Mouse (Mus musculus): ENCODE measurements around the gene Cd209a. TPM values are rescaled to one million over a fixed set of nuclear protein-coding genes. Genes with fewer than 3 reads are reported as not detected.

Cd209a gene
- total and polyA plus RNA-seq, 3 experiments: not detected

- H3K4me1 ChIP-seq (ENCODE audit: insufficient read depth, low read depth, low read length): no peaks in the 10 kb centered on the region
- no peaks in the 10 kb centered on the region for H3K36me3 ChIP-seq (replicated peaks)
- no peak overlapping the region for H3K4me3 ChIP-seq (ENCODE audit: low read depth, low read length)
- ATAC-seq (ENCODE audit: extremely low read depth, insufficient number of reproducible peaks, low FRiP score, poor library complexity, severe bottlenecking) (no peak), DNase-seq (ENCODE audit: low spot score) (no peak)
- H3K27me3 ChIP-seq (ENCODE audit: insufficient read depth, low read length): no peaks in the 10 kb centered on the region
- TF ChIP-seq TAL1 (conservative IDR thresholded peaks at IDR 0.05; ENCODE audit: low read depth, low read length): no peak
- H3K9me3 ChIP-seq (replicated peaks): peaks cover 9% of the 10 kb centered on the region
Observed at GRCm38 (mm10) chr8:3701491-3701890, 47.3 kb downstream of the Cd209a start.

- TF ChIP-seq POLR2AphosphoS5 (IDR thresholded peaks at IDR 0.05; ENCODE audit: insufficient replicate concordance, low read depth, low read length) (no peak), GATA2 (IDR thresholded peaks at IDR 0.05; ENCODE audit: borderline replicate concordance, low read depth, low read length) (no peak), CTCF (IDR thresholded peaks at IDR 0.05; ENCODE audit: low read depth, low read length) (no peak), GATA1 (IDR thresholded peaks at IDR 0.05; ENCODE audit: borderline replicate concordance, low read length) (no peak), TAL1 (conservative IDR thresholded peaks at IDR 0.05; ENCODE audit: low read depth, low read length) (no peak)
- ATAC-seq (ENCODE audit: extremely low read depth, insufficient number of reproducible peaks, low FRiP score, poor library complexity, severe bottlenecking) (no peak), DNase-seq (ENCODE audit: low spot score) (no peak)
- H3K4me1 ChIP-seq (ENCODE audit: insufficient read depth, low read depth, low read length): no peaks in the 10 kb centered on the region
- H3K27me3 ChIP-seq (ENCODE audit: insufficient read depth, low read length): peaks cover 4% of the 10 kb centered on the region; the same call in 1 of the 2 replicates
- no peak within 1 kb of the TSS for H3K4me3 ChIP-seq (ENCODE audit: low read depth, low read length)
- H3K9me3 ChIP-seq (replicated peaks): peaks cover 4% of the 10 kb centered on the region
- H3K36me3 ChIP-seq (replicated peaks): no peaks in the 10 kb centered on the region
Observed at GRCm38 (mm10) chr8:3694121-3694520, 54.7 kb downstream of the Cd209a start, which contains the start of gene Fcer2a. Fcer2a (minus strand) TSS chr8:3694175.

Other genes with a start within 250 kb of the Cd209a start
- 42.4 and 43.6 TPM in 2 replicates for gene Mcoln1, start 248.5 kb downstream of the Cd209a start, total RNA-seq (2014; fragmentation: Nextera tagmentation)
- gene Mcoln1, start 248.5 kb downstream of the Cd209a start, total RNA-seq (2017): 41.5 and 46.9 TPM in 2 replicates
- gene Mcoln1, start 248.5 kb downstream of the Cd209a start, polyA plus RNA-seq (2012): 144 and 171 TPM in 2 replicates
- 39.8 and 61.5 TPM in 2 replicates for gene Pnpla6, start 233.6 kb downstream of the Cd209a start, total RNA-seq (2014; fragmentation: Nextera tagmentation)
- 33.9 and 34.3 TPM in 2 replicates for gene Pnpla6, start 233.6 kb downstream of the Cd209a start, total RNA-seq (2017)
- 21.4 and 25.1 TPM in 2 replicates for gene Pnpla6, start 233.6 kb downstream of the Cd209a start, polyA plus RNA-seq (2012)
- gene C330021F23Rik, start 181.0 kb downstream of the Cd209a start, total RNA-seq (2014; fragmentation: Nextera tagmentation): not detected in 2 replicates
- 0.49 and 1.2 TPM in 2 replicates for gene C330021F23Rik, start 181.0 kb downstream of the Cd209a start, total RNA-seq (2017)
- gene C330021F23Rik, start 181.0 kb downstream of the Cd209a start, polyA plus RNA-seq (2012): not detected in 2 replicates
- not detected in 2 replicates for gene Camsap3, start 161.7 kb downstream of the Cd209a start, total RNA-seq (2014; fragmentation: Nextera tagmentation)
- not detected in 2 replicates for gene Camsap3, start 161.7 kb downstream of the Cd209a start, total RNA-seq (2017)
- gene Camsap3, start 161.7 kb downstream of the Cd209a start, polyA plus RNA-seq (2012): not detected in 2 replicates
- gene Xab2, start 127.7 kb downstream of the Cd209a start, total RNA-seq (2014; fragmentation: Nextera tagmentation): 35.4 and 38.8 TPM in 2 replicates
- gene Xab2, start 127.7 kb downstream of the Cd209a start, total RNA-seq (2017): 47.1 and 48.4 TPM in 2 replicates
- 47.9 and 48.9 TPM in 2 replicates for gene Xab2, start 127.7 kb downstream of the Cd209a start, polyA plus RNA-seq (2012)
- 25.8 and 52.9 TPM in 2 replicates for gene Pet100, start 127.4 kb downstream of the Cd209a start, total RNA-seq (2014; fragmentation: Nextera tagmentation)
- 116 and 136 TPM in 2 replicates for gene Pet100, start 127.4 kb downstream of the Cd209a start, total RNA-seq (2017)
- gene Pet100, start 127.4 kb downstream of the Cd209a start, polyA plus RNA-seq (2012): 17.7 and 22.2 TPM in 2 replicates
- gene Pcp2, start 123.4 kb downstream of the Cd209a start, total RNA-seq (2014; fragmentation: Nextera tagmentation): not detected in 2 replicates
- gene Pcp2, start 123.4 kb downstream of the Cd209a start, total RNA-seq (2017): 0.38 TPM in 1 of 2 replicates, not detected in the other
- not detected in 2 replicates for gene Pcp2, start 123.4 kb downstream of the Cd209a start, polyA plus RNA-seq (2012)
- 224 and 287 TPM in 2 replicates for gene Stxbp2, start 118.0 kb downstream of the Cd209a start, total RNA-seq (2014; fragmentation: Nextera tagmentation)
- gene Stxbp2, start 118.0 kb downstream of the Cd209a start, total RNA-seq (2017): 181 and 203 TPM in 2 replicates
- 399 and 514 TPM in 2 replicates for gene Stxbp2, start 118.0 kb downstream of the Cd209a start, polyA plus RNA-seq (2012)
- not detected in 2 replicates for gene Retn, start 93.2 kb downstream of the Cd209a start, total RNA-seq (2014; fragmentation: Nextera tagmentation)
- gene Retn, start 93.2 kb downstream of the Cd209a start, total RNA-seq (2017): not detected in 2 replicates
- gene Retn, start 93.2 kb downstream of the Cd209a start, polyA plus RNA-seq (2012): not detected in 2 replicates
- gene Mcemp1, start 83.2 kb downstream of the Cd209a start, total RNA-seq (2014; fragmentation: Nextera tagmentation): not detected in 2 replicates
- 0.11 TPM in 1 of 2 replicates, not detected in the other for gene Mcemp1, start 83.2 kb downstream of the Cd209a start, total RNA-seq (2017)
- gene Mcemp1, start 83.2 kb downstream of the Cd209a start, polyA plus RNA-seq (2012): not detected in 2 replicates
- gene Fcor, start 76.6 kb downstream of the Cd209a start, total RNA-seq (2014; fragmentation: Nextera tagmentation): not detected in 2 replicates
- not detected in 2 replicates for gene Fcor, start 76.6 kb downstream of the Cd209a start, total RNA-seq (2017)
- not detected in 2 replicates for gene Fcor, start 76.6 kb downstream of the Cd209a start, polyA plus RNA-seq (2012)
- 12.9 and 15.5 TPM in 2 replicates for gene Trappc5, start 72.7 kb downstream of the Cd209a start, total RNA-seq (2014; fragmentation: Nextera tagmentation)
- gene Trappc5, start 72.7 kb downstream of the Cd209a start, total RNA-seq (2017): 22.3 and 24.4 TPM in 2 replicates
- gene Trappc5, start 72.7 kb downstream of the Cd209a start, polyA plus RNA-seq (2012): 16.5 and 20.2 TPM in 2 replicates
- gene Fcer2a, start 54.8 kb downstream of the Cd209a start, total RNA-seq (2014; fragmentation: Nextera tagmentation): not detected in 2 replicates
- 0.06 TPM in 1 of 2 replicates, not detected in the other for gene Fcer2a, start 54.8 kb downstream of the Cd209a start, total RNA-seq (2017)
- gene Fcer2a, start 54.8 kb downstream of the Cd209a start, polyA plus RNA-seq (2012): not detected in 2 replicates
- not detected in 2 replicates for gene Clec4g, start 28.3 kb downstream of the Cd209a start, total RNA-seq (2014; fragmentation: Nextera tagmentation)
- 0.11 TPM in 1 of 2 replicates, not detected in the other for gene Clec4g, start 28.3 kb downstream of the Cd209a start, total RNA-seq (2017)
- gene Clec4g, start 28.3 kb downstream of the Cd209a start, polyA plus RNA-seq (2012): not detected in 2 replicates
- gene Cd209e, start 105.3 kb upstream of the Cd209a start, total RNA-seq (2014; fragmentation: Nextera tagmentation): not detected in 2 replicates
- not detected in 2 replicates for gene Cd209e, start 105.3 kb upstream of the Cd209a start, total RNA-seq (2017)
- gene Cd209e, start 105.3 kb upstream of the Cd209a start, polyA plus RNA-seq (2012): not detected in 2 replicates
- not detected in 2 replicates for gene Cd209d, start 129.6 kb upstream of the Cd209a start, total RNA-seq (2014; fragmentation: Nextera tagmentation)
- gene Cd209d, start 129.6 kb upstream of the Cd209a start, total RNA-seq (2017): not detected in 2 replicates
- not detected in 2 replicates for gene Cd209d, start 129.6 kb upstream of the Cd209a start, polyA plus RNA-seq (2012)
- not detected in 2 replicates for gene Cd209b, start 177.9 kb upstream of the Cd209a start, total RNA-seq (2014; fragmentation: Nextera tagmentation)
- 0.05 and 0.12 TPM in 2 replicates for gene Cd209b, start 177.9 kb upstream of the Cd209a start, total RNA-seq (2017)
- not detected in 2 replicates for gene Cd209b, start 177.9 kb upstream of the Cd209a start, polyA plus RNA-seq (2012)
- not detected in 2 replicates for gene Cd209c, start 205.8 kb upstream of the Cd209a start, total RNA-seq (2014; fragmentation: Nextera tagmentation)
- 0.35 and 0.71 TPM in 2 replicates for gene Cd209c, start 205.8 kb upstream of the Cd209a start, total RNA-seq (2017)
- not detected in 2 replicates for gene Cd209c, start 205.8 kb upstream of the Cd209a start, polyA plus RNA-seq (2012)